Mouse (Mus musculus): ENCODE results near the gene Vipr1.

Vipr1 gene

DNA sequence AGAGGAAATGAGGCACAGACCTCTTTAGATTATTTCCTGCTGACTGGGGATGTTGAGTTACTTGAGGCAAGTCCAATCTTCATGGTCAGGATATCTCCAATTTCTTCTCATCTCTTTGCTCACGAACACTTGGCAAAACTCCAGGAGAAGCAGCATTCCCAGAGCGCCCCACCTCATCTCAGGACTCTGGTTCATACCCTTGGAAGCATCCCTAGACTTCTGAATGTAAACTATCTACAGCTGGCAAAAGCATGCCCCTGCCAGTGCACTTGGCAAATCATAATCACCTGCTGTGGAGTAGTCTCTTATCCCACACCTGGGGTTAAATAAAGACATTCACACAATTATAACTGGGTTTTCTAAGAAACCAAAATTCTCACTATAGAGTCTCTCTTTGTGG lies 74.5 kb downstream of the Vipr1 start:
- no peak for TF ChIP-seq GATA4 (IDR thresholded peaks at IDR 0.05; ENCODE audit: insufficient replicate concordance, low read length)

DNA sequence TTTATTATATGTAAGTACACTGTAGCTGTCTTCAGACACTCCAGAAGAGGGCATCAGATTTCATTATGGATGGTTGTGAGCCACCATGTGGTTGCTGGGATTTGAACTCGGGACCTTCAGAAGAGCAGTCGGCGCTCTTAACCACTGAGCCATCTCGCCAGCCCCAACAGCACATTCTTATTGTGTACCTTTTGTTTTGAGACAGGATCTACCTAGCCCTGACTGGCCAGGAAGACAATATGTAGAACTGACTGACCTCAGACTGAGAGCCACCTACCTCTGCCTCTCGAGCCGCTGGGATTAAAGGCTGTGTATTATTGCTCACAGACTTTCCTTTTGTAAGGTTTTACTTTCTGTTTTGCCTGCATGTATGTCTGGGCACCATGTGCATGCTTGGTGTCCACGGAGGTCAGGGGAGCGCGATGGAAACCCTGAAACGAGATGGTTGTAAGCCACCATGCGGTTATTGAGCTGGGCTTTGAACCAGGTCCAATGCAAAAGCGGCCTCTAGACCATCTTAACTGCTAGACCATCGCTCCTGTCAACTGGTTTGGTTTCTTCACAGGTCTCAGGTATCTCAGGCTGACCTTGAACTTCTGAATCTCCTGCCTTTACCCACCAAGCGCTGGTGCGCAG lies 75.7 kb downstream of the Vipr1 start:
- no peak for TF ChIP-seq GATA4 (IDR thresholded peaks at IDR 0.05; ENCODE audit: insufficient replicate concordance, low read length)

GRCm38 (mm10) chr9:121718792-121719318 lies 76.3 kb downstream of the Vipr1 start, which contains the start of gene Nktr:
TSS of gene Nktr (plus strand) at chr9:121719169.
- no peak for TF ChIP-seq GATA4 (IDR thresholded peaks at IDR 0.05; ENCODE audit: insufficient replicate concordance, low read length)

DNA sequence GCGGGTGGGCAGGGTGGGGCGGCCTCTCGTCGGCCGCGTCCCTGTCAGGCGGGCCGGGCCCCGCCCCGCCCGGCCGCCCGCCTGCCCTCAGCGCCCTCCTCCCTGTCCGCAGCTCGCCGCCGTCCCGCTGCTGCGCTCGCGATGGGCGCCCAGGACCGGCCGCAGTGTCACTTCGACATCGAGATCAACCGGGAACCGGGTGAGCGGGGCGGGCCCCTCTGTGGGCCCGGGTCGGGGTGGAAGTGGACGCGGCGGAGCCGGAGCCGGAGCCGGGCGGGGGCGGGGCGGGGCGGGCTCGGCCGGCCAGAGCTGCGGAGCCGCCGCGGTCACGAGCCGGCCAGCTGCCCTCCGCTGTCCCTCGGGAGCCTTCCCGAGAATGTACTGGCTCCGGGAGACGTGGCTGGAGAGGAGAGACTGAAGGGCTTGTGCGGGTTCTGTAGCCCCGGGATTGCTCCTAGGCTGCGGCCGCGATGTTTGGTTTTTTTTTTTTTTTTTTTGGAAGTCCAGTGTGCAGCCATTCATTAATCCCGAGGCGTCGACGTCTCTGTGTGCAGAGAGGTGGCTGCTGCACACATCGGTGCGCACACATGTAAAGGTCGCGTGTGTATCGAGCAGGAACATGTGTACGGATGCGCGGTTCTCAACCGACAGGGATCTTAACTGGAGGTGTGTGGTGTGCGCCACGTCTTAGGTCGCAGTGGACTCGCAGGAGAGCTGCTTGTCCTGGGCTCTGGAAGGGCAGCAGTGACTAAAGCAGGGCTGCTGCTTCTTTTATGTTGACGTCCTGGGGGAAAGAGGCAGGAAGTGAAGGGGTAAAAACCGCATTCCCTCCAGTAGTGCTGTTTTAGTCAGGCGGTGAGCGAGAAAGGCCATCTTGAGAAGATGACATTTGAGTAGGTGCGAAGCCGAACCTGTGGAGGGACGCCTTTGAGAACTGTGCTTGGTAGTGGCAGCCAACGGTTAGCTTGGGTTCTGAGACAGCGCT lies 77.1 kb downstream of the Vipr1 start:
- TF ChIP-seq GATA4 (IDR thresholded peaks at IDR 0.05; ENCODE audit: insufficient replicate concordance, low read length) = no peak

Data from liver, adult (tissue).